Mouse (Mus musculus) intestine, embryonic 14.5 days (tissue): ENCODE results near the gene Ap4b1. TPM values are rescaled to one million over a fixed set of nuclear protein-coding genes. Genes with fewer than 3 reads are reported as not detected.
A peak's percentile ranks its signal among the peaks of the same experiment; 100 is the strongest.

Experiments
- ATAC-seq: fragments of 200-750 bp; cut with Nextera tagmentation; replicated peaks from 2 replicates; pipeline ENCODE4 v1.8.0; 2017; ENCODE audit warnings: low read depth, moderate number of reproducible peaks, moderate TSS enrichment, moderate library complexity; ENCODE audit not compliant: low FRiP score, low TSS enrichment
- DNase-seq: peaks from one replicate; pipeline ENCODE4 v3.0.0-alpha.2; 2018; ENCODE audit warnings: low spot score
- H3K27ac ChIP-seq: fragments of 300-500 bp; sonication (generic); 2 replicates; pipeline ENCODE4 v1.5.1; 2014; ENCODE audit warnings: low read depth, mild to moderate bottlenecking, control low read depth
- H3K27me3 ChIP-seq: fragments of 300-500 bp; sonication (generic); replicated peaks from 2 replicates; pipeline ENCODE4 v1.6.1; 2014; ENCODE audit warnings: low read length, control low read depth; ENCODE audit not compliant: control insufficient read depth, insufficient read depth
- H3K36me3 ChIP-seq: fragments of 300-500 bp; sonication (generic); 2 replicates; pipeline ENCODE4 v1.6.1; 2014; ENCODE audit warnings: low read length, control low read depth; ENCODE audit not compliant: control insufficient read depth, insufficient read depth
- H3K4me1 ChIP-seq: fragments of 300-500 bp; sonication (generic); replicated peaks from 2 replicates; pipeline ENCODE4 v1.6.1; 2014; ENCODE audit warnings: low read length, control low read depth, mixed read lengths; ENCODE audit not compliant: control insufficient read depth, insufficient read depth
- H3K4me2 ChIP-seq: fragments of 300-500 bp; sonication (generic); 2 replicates; pipeline ENCODE4 v1.6.1; 2014; ENCODE audit warnings: low read length
- H3K4me3 ChIP-seq: fragments of 300-500 bp; sonication (generic); 2 replicates; pipeline ENCODE4 v1.5.1; 2014; ENCODE audit warnings: low read depth, low read length, control low read depth, mixed read lengths
- H3K9ac ChIP-seq: fragments of 300-500 bp; sonication (generic); 2 replicates; pipeline ENCODE4 v1.6.1; 2014; ENCODE audit warnings: mild to moderate bottlenecking, low read length
- H3K9me3 ChIP-seq: fragments of 300-500 bp; sonication (generic); 2 replicates; pipeline ENCODE4 v1.6.1; 2016; ENCODE audit warnings: low read length, control low read depth; ENCODE audit not compliant: control insufficient read depth
- WGBS: fragments of 180-500 bp; shearing (Covaris S2); extraction: QIAGEN DNeasy Blood & Tissue Kit; methylation state at CpG from one replicate; pipeline ENCODE4 v1.1.7; 2014; 5-methylcytosine and 5-hydroxymethylcytosine counted together
- polyA plus RNA-seq: library from polyadenylated mRNA; unstranded; fragments of >200 nt; fragmentation: Nextera tagmentation; extraction: Ambion mirVana; gene quantifications from 2 replicates; pipeline ENCODE4 v1.2.1, GENCODE M21; 2014

Ap4b1 gene
- 19.9 and 21.4 TPM in 2 replicates for polyA plus RNA-seq

DNA sequence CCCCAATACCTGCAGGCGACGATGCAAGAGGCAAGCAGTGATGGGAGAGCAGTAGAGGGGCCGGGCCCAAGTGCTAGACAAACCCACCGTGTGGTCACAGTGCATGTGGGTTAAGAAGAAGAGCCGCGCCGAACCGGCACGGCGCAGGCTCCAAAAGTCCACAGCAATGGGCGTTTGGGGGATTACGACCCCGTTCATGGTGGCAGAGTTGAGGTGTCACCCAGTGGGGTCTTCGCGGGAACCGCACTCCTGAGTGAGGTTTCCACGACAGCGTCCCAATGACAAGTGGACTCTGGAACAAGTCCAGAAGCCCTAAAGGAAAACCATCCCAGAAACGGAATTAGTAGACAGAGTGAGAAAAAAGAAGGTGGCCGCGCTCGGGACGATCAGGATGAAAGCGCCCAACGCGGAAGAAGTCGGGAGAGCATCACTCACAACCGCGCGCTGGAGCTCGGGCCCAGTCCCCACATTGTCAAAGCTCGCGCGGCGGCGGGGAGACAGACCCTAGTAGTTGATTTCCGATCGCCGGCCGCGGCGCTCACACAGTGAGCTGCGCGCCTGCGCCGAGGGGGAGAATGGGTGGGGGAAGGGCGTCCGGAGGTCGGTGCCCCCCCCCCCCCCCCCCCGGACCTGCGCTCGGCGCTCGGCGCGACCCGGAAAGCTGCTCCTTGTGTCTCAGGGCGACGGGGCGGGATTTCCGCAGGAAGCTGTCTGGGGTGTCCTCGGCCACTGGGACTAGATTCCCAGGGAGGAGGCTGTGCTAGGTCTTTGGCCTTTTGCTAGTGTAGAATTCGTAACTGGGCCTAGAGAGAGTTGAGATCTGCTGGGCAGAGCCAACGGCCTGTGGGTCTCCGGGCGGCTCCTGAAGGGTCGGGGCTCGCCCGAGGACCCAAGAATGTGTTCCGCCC, at the start of gene Ap4b1, which contains the start of the genes Dclre1b and Gm43064:
Gene Ap4b1, plus strand, starts transcription at position 630 of the 908 bp plus-strand sequence.
Gene Dclre1b, minus strand, starts transcription at position 554 of the 908 bp plus-strand sequence.
Gene Gm43064, plus strand, starts transcription at position 683 of the 908 bp plus-strand sequence.
- Histone ChIP-seq H3K36me3 (peaks cover 44% of the 10 kb centered on the region), H3K9ac (peak within 1 kb of the TSS; percentile 76), H3K4me2 (peak within 1 kb of the TSS; percentile 88), H3K4me3 (peak within 1 kb of the TSS; percentile 96), H3K27ac (peak within 1 kb of the TSS; percentile 83), H3K4me1 (peaks cover 8% of the 10 kb centered on the region), H3K27me3 (no peaks in the 10 kb centered on the region), H3K9me3 (no peaks in the 10 kb centered on the region)
- DNase-seq = peak; percentile 95
- peak; percentile 99 for ATAC-seq
- under 1% methylated on average over 61 of the region's 70 CpGs for WGBS

DNA sequence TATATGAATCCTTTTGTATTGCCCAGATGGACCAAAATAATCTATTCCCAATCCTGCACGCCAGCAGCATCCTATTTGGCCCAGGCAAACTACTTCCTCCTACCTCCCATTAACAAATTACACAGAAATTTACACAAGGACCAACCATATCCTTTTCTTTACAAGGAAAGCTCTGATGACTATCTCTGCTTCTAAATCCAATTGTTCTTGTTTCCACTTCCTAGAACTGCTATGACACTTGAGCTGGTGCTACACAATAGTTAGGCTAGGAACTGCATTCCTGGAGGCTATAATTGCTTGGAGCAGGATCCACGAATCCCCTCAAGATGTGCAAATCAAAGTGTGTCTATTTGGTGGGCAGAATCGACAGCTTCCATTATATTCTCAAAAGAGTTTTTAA, 42.5 kb upstream of the Ap4b1 start:
- H3K4me3 ChIP-seq = no peak overlapping the region
- H3K9ac ChIP-seq = no peak overlapping the region
- no peaks in the 10 kb centered on the region for H3K9me3 ChIP-seq
- ATAC-seq (no peak), DNase-seq (no peak)
- WGBS = 79% methylated on average over 3 of the region's 3 CpGs
- no peak overlapping the region for H3K27ac ChIP-seq
- H3K27me3 ChIP-seq = no peaks in the 10 kb centered on the region
- no peaks in the 10 kb centered on the region; the same call in 1 of the 2 replicates for H3K4me1 ChIP-seq
- H3K4me2 ChIP-seq = no peak overlapping the region
- peaks cover 53% of the 10 kb centered on the region for H3K36me3 ChIP-seq

DNA sequence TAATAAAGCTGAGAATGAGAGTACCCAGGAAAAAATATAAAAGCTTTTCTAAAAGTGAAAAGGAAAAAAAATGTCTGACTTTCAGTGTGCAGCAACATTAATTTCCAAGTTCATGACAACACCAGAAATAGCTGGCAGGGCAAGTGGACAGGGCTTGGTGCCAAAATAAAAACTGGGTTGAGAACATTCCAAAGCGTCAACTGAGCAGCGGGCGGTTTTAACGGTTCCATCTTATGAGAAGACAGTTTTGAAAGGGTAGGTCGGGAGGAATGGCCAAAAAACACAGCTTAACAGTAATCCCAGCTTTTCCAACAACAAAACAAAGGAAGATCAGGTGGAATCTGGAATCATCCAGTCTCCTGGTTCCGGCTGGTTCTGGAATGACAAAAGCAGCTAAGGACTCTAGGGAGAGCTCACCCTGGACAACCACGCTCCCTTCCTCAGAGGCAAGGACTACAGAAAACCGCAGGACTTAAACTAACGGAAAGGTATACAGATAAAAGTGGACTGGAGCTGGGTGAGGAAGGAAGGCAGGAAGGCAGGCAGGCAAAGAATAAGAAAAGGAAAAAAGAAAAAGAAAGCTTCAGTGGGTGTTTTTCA, 37.7 kb upstream of the Ap4b1 start:
- no peaks in the 10 kb centered on the region; the same call in 1 of the 2 replicates for H3K4me1 ChIP-seq
- no peaks in the 10 kb centered on the region for H3K9me3 ChIP-seq
- no peak for DNase-seq
- peaks cover 37% of the 10 kb centered on the region for H3K36me3 ChIP-seq
- H3K9ac ChIP-seq = no peak overlapping the region
- no peak overlapping the region for H3K4me2 ChIP-seq
- no peaks in the 10 kb centered on the region for H3K27me3 ChIP-seq
- H3K4me3 ChIP-seq = no peak overlapping the region
- no peak overlapping the region for H3K27ac ChIP-seq
- WGBS = 69% methylated on average over 9 of the region's 9 CpGs
- ATAC-seq = no peak

DNA sequence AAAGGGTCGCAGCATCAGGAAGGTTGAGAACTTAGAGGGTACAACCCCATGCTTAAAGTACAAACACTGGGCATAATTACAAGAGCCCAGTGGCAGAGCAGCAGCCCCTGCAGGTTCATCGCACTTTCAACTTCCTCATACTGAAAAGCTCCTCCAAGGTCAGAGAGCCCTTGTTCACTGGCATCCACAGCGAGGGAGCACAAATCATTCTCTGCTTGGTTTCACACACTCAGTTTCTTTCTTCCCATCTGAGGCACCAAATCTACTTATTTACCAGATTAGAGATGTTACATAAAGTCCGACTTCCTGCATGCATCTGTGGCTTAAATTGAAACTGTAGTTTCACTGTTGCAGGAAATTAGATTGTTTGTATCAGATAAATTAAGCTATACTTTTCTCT, 36.5 kb upstream of the Ap4b1 start:
- Histone ChIP-seq H3K27me3 (no peaks in the 10 kb centered on the region), H3K27ac (no peak overlapping the region), H3K36me3 (peaks cover 44% of the 10 kb centered on the region), H3K4me2 (no peak overlapping the region), H3K9ac (no peak overlapping the region), H3K4me1 (no peaks in the 10 kb centered on the region; the same call in 1 of the 2 replicates), H3K9me3 (no peaks in the 10 kb centered on the region), H3K4me3 (no peak overlapping the region)
- ATAC-seq = no peak
- WGBS = 82% methylated on average over 4 of the region's 4 CpGs
- DNase-seq = no peak

DNA sequence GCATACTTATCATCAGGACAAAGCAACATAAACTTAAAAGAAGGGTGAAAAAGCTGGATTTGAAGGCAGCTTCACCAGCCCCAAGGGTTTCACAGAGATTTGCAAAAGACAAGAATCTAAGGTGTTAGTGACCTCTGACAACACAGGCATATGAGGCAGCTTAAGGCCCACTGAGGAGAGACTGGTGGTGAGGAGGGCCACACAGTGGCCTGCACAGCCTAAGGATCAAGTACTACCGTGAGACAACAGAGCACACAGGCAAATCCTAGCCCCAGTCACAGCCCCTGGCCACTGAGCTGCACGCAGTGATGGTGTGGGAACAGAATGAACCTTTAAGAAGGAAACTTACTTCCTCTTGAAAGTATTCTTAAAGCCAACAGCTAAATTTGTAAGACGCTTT, 35.8 kb upstream of the Ap4b1 start:
- Histone ChIP-seq H3K36me3 (peaks cover 42% of the 10 kb centered on the region), H3K9me3 (no peaks in the 10 kb centered on the region), H3K4me2 (no peak overlapping the region), H3K9ac (no peak overlapping the region), H3K27ac (no peak overlapping the region), H3K27me3 (no peaks in the 10 kb centered on the region), H3K4me1 (no peaks in the 10 kb centered on the region; the same call in 1 of the 2 replicates), H3K4me3 (no peak overlapping the region)
- WGBS = 76% methylated on average over 3 of the region's 3 CpGs
- no peak for ATAC-seq
- no peak for DNase-seq

DNA sequence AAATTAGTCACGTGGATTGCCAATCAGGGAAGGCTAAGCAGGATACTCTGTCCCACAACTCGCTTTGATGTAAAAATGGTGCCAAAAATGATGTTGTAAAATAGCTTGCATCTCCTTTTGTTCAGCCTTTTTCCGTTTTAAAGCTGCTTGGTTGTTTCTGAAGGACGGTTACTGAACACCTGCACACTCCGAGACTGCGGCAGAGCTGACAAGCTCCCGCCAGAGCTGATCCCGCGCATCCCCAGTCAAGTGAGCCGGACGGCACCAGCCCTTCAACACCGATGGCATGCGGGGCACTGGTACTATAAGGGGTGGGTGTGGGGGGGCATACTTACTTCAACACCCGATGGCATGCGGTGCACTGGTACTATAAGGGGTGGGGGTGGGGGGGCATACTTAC, 35.3 kb upstream of the Ap4b1 start:
- no peak for ATAC-seq
- Histone ChIP-seq H3K4me3 (no peak overlapping the region), H3K9me3 (no peaks in the 10 kb centered on the region), H3K9ac (no peak overlapping the region), H3K27ac (no peak overlapping the region), H3K4me2 (no peak overlapping the region), H3K36me3 (peaks cover 38% of the 10 kb centered on the region), H3K4me1 (no peaks in the 10 kb centered on the region; the same call in 1 of the 2 replicates), H3K27me3 (no peaks in the 10 kb centered on the region)
- 85% methylated on average over 15 of the region's 15 CpGs for WGBS
- no peak for DNase-seq

DNA sequence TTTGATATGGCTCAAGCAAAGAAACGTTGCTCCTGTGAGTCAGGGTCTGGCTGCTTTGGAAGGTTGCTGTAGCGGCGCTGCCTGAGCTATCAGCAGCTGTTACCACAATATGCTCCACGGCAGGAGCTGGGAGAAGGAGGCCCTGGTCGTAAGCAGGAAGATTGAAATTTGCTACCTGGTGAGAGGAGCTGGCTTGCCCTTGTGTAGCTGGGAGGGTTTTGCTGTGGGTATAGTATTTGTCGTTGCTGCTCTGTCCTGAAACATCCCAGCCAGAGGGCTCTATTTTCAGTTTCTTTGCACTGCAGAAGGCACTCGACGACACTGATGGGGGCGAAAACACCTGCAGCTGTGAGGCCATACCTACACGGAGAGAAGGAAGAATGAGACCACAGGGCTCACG, 31.4 kb upstream of the Ap4b1 start:
- DNase-seq = no peak
- no peaks in the 10 kb centered on the region for H3K9me3 ChIP-seq
- ATAC-seq = no peak
- H3K4me2 ChIP-seq = no peak overlapping the region
- H3K27ac ChIP-seq = no peak overlapping the region
- no peaks in the 10 kb centered on the region for H3K27me3 ChIP-seq
- H3K4me1 ChIP-seq = no peaks in the 10 kb centered on the region
- H3K36me3 ChIP-seq = peaks cover 23% of the 10 kb centered on the region
- H3K9ac ChIP-seq = no peak overlapping the region
- 90% methylated on average over 11 of the region's 11 CpGs for WGBS
- no peak overlapping the region for H3K4me3 ChIP-seq

DNA sequence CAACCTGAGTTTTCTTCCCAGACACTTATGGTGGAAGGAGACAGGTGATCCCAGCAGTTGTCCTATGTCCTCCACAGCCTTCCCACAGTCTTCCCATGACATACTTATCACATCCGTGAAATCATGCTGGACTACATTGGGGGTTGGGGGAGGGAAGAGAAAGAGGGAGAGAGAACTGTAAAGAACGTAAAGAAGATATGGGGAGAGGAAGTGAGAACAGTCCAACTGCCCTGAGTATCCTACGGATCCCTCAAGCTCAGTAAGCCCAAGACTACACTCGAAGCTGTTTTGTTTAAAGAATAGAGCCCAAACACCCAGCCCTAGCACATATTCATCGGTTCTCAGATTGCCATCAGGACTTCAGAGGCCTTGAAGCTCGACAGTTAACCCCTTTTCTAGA, 30.7 kb upstream of the Ap4b1 start:
- Histone ChIP-seq H3K27me3 (no peaks in the 10 kb centered on the region), H3K9me3 (no peaks in the 10 kb centered on the region), H3K36me3 (peaks cover 21% of the 10 kb centered on the region), H3K4me2 (no peak overlapping the region), H3K9ac (no peak overlapping the region), H3K4me1 (peaks cover 3% of the 10 kb centered on the region; the same call in 1 of the 2 replicates), H3K27ac (no peak overlapping the region), H3K4me3 (no peak overlapping the region)
- ATAC-seq (no peak), DNase-seq (no peak)
- WGBS = 81% methylated on average over 6 of the region's 6 CpGs
